Mouse (Mus musculus): ENCODE measurements at regions not wholly inside any gene's neighbourhood (a gene's known extent, or its start where the extent isn't known, plus 50 kb on each side); places are given as distances from the start of the nearest gene placed in this dataset.
A peak's percentile ranks its signal among the peaks of the same experiment; 100 is the strongest.

GRCm38 (mm10) chr9:56547291-56547977, 129.0 kb downstream of the Hmg20a start:
- intact Hi-C loops (cut with DNase I) = no loop called here

GRCm38 (mm10) chr9:56549774-56550173, 131.4 kb downstream of the Hmg20a start:
- peak in 1 of 2 experiments; percentile 20 for DNase-seq
- intact Hi-C loops (cut with DNase I) = loop anchor here (2.0 to 10.0 kb wide), 3 partner anchors 43 to 505 kb away; partner anchors contain the start of gene Rcn2

More at GRCm38 (mm10) chr9:56547291-56547977, 129.0 kb downstream of the Hmg20a start:
- DNase-seq = peak in 1 of 2 experiments; percentile 18

GRCm38 (mm10) chr9:56550178-56550577, 131.8 kb downstream of the Hmg20a start:
- DNase-seq = no peak
- intact Hi-C loops (cut with DNase I) = loop anchor here (2.0 to 10.0 kb wide), 3 partner anchors 43 to 505 kb away; partner anchors contain the start of gene Rcn2

- DNase-seq = peak in 1 of 2 experiments; percentile 15
- intact Hi-C loops (cut with DNase I) = loop anchor here (2.0 to 10.0 kb wide), 5 partner anchors 45 to 507 kb away; partner anchors contain the start of gene Rcn2
Measured at GRCm38 (mm10) chr9:56551376-56552186, 133.2 kb downstream of the Hmg20a start.

GRCm38 (mm10) chr9:56552187-56552686, 133.8 kb downstream of the Hmg20a start:
- peak in 1 of 2 experiments; percentile 21 for DNase-seq
- intact Hi-C loops (cut with DNase I) = loop anchor here (2.0 to 10.0 kb wide), 4 partner anchors 139 to 507 kb away; partner anchors contain the start of gene Rcn2

GRCm38 (mm10) chr9:56552766-56553165, 134.4 kb downstream of the Hmg20a start:
- intact Hi-C loops (cut with DNase I) = loop anchor here (1.0 to 10.0 kb wide), 5 partner anchors 140 to 508 kb away; partner anchors contain the start of gene Rcn2
- DNase-seq = peak; percentile 88 to 91

GRCm38 (mm10) chr9:56553626-56554025, 135.2 kb downstream of the Hmg20a start:
- intact Hi-C loops (cut with DNase I) = loop anchor here (1.0 to 10.0 kb wide), 5 partner anchors 141 to 509 kb away; partner anchors contain the start of gene Rcn2

GRCm38 (mm10) chr9:56554096-56554495, 135.7 kb downstream of the Hmg20a start:
- DNase-seq = no peak
- intact Hi-C loops (cut with DNase I) = loop anchor here (5.0 to 10.0 kb wide), 2 partner anchors 437 to 509 kb away; partner anchors contain the start of gene Rcn2

More at GRCm38 (mm10) chr9:56553626-56554025, 135.2 kb downstream of the Hmg20a start:
- no peak for DNase-seq

- intact Hi-C loops (cut with DNase I) = loop anchor here (10.0 kb wide), 1 partner anchor 515 kb away; the partner anchor contains the start of gene Rcn2
- DNase-seq = no peak
Measured at GRCm38 (mm10) chr9:56559618-56560144, 141.3 kb downstream of the Hmg20a start.

- DNase-seq = no peak
- intact Hi-C loops (cut with DNase I) = no loop called here
Measured at GRCm38 (mm10) chr9:56562440-56562839, 144.0 kb downstream of the Hmg20a start.

- intact Hi-C loops (cut with DNase I) = no loop called here
- no peak for DNase-seq
Measured at GRCm38 (mm10) chr9:56564048-56564737, 145.8 kb downstream of the Hmg20a start.
